Mouse (Mus musculus) cerebellum, postnatal 10 days (tissue): Measurements from ENCODE around the gene Npepl1.

Source experiments
- DNase-seq, 2 experiments: peaks; one replicate each; pipeline ENCODE4 v3.0.0; 2021; ENCODE audit warnings: mixed read lengths in 2 of 2

Gene Npepl1

GRCm38 (mm10) chr2:174109991-174110782, at the start of gene Npepl1:
Npepl1 (plus strand) TSS chr2:174110349.
- DNase-seq = peak; percentile 82 to 87

GRCm38 (mm10) chr2:174061219-174061618, 48.9 kb upstream of the Npepl1 start:
- DNase-seq = no peak

GRCm38 (mm10) chr2:174063074-174063473, 47.1 kb upstream of the Npepl1 start:
- DNase-seq = no peak

GRCm38 (mm10) chr2:174063527-174064211, 46.5 kb upstream of the Npepl1 start:
- no peak for DNase-seq

GRCm38 (mm10) chr2:174067793-174068419, 42.2 kb upstream of the Npepl1 start:
- no peak for DNase-seq

GRCm38 (mm10) chr2:174069532-174070049, 40.6 kb upstream of the Npepl1 start:
- no peak for DNase-seq

GRCm38 (mm10) chr2:174071406-174071805, 38.7 kb upstream of the Npepl1 start:
- DNase-seq = no peak

- no peak for DNase-seq
These were observed 36.9 kb upstream of the Npepl1 start for GRCm38 (mm10) chr2:174073156-174073790.

GRCm38 (mm10) chr2:174074621-174075020, 35.5 kb upstream of the Npepl1 start:
- DNase-seq = peak in 1 of 2 experiments; percentile 48

- peak; percentile 42 to 55 for DNase-seq
These were observed 35.0 kb upstream of the Npepl1 start for GRCm38 (mm10) chr2:174075072-174075570.

GRCm38 (mm10) chr2:174075673-174076432, 34.3 kb upstream of the Npepl1 start, which contains the start of gene Stx16:
Stx16 (plus strand) TSS chr2:174076308.
- peak; percentile 96 to 97 for DNase-seq

GRCm38 (mm10) chr2:174076433-174076824, 33.7 kb upstream of the Npepl1 start:
- no peak for DNase-seq

- peak; percentile 26 to 33 for DNase-seq
These were observed 33.0 kb upstream of the Npepl1 start for GRCm38 (mm10) chr2:174077004-174077695.

GRCm38 (mm10) chr2:174077776-174078338, 32.3 kb upstream of the Npepl1 start:
- DNase-seq = no peak

GRCm38 (mm10) chr2:174081833-174082232, 28.3 kb upstream of the Npepl1 start:
- DNase-seq = no peak

GRCm38 (mm10) chr2:174082380-174082918, 27.7 kb upstream of the Npepl1 start:
- DNase-seq = no peak

- no peak for DNase-seq
These were observed 15.1 kb upstream of the Npepl1 start for GRCm38 (mm10) chr2:174095086-174095485.

GRCm38 (mm10) chr2:174102399-174102798, 7.8 kb upstream of the Npepl1 start:
- DNase-seq = no peak

GRCm38 (mm10) chr2:174103527-174103926, 6.6 kb upstream of the Npepl1 start:
- DNase-seq = no peak

GRCm38 (mm10) chr2:174107375-174107774, 2.8 kb upstream of the Npepl1 start:
- DNase-seq = no peak
